Mouse (Mus musculus) left cerebral cortex, adult 9 months (tissue): Measurements from ENCODE around the gene Pcgf2.
"Not testable (repeated sequence)": the region's sequence is repeated elsewhere in the genome, so short reads cannot be mapped to it uniquely, and the experiment has no call there.

Experiments
- DNase-seq, 2 experiments: peaks; one replicate each; pipeline ENCODE4 v3.0.0; 2022; ENCODE audit warnings: low spot score in 2 of 2

Gene Pcgf2

DNA sequence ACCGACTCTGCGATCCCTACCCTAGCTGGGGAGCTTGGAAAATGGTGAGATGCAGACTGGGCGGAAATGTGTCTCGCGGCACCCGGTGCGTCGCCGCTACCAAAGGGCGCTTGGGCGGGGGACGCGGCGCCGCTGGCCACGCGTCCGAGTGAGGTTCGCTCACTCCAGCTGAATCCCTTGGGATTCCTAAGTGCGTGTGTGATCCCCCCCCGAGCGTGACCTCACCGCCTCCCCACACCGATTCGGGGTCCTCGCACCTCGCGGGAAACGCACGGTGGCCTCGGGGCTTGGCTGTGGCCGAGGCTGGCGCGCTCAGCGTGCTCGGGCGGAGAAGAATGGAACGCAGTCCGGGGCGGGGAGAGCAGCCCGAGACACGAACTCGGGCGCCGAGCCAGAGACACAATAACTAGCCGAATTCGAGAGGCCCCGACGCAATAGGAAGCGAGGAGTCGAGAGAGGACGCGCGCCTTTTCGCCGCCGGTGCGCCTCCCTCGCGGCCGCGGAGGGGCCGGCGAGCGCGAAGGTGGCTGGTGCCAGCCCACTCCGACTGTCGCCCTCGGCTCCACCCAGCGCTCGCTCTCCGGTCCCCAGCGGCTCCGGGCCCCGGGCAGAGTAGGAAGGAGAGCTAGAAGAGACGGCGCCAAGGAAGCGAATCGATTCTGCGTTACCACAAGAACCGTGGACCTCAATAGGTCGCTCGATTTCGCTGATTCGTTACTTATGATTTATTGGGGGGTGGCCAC is at the start of gene Pcgf2:
TSS of gene Pcgf2 (minus strand) at position 495 of the 743 bp plus-strand sequence.
- DNase-seq = no peak

DNA sequence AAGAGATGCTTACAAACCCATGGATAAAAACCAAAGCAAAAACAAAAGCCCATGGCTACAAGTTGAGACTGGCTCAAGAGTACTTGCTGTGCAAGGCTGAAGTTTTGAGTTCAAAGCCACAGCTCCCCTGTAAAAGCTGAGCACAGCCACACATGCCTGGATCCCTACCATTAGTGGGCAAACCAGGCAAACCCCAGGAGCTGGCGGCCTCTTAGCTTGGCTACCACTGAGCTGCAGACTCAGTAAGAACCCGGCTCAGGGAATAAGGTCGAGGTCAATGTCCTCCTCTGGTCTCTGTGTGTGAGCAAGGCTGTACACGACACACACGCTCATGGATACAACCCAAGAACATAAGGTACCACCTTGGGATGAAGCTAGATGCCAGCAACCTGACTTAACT is 48.2 kb upstream of the Pcgf2 start:
- DNase-seq = no peak

DNA sequence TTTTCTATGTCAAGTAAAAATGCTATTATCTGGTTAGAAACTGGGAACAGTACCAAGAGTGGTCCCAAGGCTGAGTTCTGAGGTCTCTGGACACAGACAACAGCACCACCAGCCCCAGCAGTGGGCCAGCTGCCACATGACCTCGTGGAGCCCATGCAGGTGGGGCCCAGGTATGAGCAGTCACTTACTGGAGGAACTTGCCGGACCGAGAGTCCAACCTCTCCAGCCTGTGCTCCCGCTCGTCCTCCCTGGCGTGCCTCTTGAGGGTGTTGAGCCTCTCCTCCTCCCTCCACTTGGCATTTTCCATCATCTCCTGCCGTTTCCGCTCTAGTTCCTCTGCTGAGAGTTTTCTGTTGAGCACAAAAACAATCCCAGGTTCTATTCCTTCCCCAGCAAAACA is 47.5 kb upstream of the Pcgf2 start:
- no peak for DNase-seq

DNA sequence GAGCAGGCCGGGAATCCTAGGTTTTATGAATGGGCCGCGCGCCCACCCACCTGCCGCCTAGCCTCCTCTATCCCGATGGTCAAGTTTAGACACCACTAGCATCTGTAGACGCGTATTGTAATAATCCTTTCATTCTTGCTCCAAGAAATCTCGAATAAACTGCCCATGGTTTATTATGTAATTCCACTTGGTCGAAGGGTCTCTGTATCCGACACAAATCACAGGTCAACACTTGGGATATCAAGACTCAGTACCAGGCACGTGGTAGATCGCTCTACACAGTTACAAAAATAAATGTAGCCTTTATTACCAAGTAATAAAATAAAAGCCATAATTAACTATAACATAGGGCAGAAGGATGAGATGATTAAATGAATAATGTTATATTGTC is 45.0 kb upstream of the Pcgf2 start:
- DNase-seq = no peak

DNA sequence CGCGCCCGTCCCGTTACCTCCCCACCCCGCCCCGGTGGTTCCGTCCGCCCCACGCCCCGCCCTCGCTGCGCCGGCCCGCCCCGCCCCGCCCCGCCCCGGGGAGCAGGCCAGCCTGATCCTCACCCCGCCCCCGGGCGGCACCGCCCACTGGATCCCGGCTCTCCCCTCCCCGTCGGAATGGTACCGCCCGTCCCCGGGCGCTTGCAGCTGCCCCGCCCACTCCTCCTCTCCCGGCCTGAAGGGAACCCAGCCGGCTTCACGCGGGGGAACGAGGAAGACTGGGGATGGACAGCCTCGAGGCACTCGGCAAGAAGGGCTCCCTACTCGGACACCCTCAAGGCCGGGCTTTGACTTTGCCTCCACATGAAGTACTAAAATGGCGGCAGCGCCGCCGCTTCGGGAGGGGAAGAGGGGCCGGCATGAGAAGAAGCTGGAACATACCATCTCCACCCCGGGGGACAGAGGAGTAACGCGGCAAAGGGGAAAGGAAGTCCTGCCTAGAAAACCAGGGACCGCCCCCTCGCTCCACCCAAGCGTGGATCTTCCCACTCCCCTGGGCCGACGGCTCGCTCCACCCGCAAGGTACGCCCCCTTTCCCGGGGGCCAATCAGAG is 44.5 kb upstream of the Pcgf2 start:
- DNase-seq = peak; percentile 95 to 99

DNA sequence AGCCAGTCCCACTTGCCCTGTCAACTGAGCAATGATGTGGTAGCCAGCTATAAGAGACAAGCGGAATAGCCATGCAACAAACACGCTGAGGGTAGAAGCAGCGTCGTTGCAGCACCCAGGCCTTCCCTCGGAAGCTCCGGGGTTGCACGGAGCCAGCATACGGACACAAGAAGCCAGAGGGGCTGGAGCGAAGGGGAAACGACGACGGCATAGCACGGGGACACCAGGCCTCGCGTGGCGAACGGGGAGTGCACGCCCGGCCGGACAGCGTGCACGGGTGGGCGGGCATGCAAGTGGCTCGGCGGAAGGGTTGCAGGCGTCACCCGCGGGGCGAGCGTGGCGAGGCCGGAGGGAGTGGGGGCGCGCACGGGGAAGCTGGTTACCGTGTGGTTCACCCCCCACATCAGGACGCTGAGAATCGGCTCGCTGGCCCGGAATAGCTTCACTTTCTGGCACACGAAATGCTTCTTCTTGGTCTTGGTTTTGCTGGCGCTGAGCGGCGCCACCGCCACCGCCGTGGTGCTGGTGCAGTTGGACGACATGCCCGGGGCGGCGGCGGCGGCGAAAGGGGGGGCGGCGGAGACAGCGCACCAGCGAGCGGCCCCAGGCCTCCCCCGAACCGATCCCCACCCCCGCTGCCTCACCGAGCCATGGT is 43.9 kb upstream of the Pcgf2 start, which contains the start of gene Pip4k2b:
TSS of gene Pip4k2b (minus strand) at position 642 of the 655 bp plus-strand sequence.
- peak in 1 of 2 experiments; percentile 52 for DNase-seq

DNA sequence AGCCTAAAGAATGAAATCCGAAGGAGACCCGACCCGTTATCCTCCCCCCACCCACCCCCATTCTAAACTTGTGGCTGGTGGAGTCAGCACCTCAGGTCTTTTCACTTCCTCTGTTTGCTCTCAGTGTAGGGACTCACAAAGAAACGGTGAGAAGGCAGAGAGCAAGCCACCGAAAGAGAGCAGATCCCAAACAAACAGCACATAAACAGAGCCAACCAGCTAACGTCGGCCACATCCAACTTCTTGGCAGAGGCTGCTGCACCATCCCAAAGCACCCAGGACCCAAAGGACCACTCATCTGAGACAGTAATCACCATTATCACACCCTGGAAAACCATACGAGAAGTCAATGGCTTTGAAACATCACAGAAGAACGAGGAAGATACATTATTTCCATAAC is 43.1 kb upstream of the Pcgf2 start:
- no peak for DNase-seq

DNA sequence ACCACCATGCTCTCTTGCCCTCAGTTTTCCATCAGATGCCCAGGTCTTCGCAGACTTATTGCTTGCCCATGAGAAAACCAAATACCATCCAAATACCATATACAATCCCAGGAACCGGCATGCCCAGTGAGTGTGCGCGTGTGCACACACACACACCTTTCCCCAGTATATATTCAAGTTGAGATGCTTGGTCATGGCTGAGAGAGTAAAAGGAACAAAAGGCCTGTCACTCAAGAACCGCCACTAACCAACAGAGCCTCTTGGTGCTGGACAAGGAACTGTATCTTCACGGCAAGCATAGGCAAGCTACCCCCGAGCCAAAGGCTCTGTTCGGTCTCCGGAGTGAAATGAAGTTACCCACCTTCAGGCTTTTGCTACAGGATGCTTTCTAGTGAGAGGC is 42.3 kb upstream of the Pcgf2 start:
- DNase-seq = no peak

DNA sequence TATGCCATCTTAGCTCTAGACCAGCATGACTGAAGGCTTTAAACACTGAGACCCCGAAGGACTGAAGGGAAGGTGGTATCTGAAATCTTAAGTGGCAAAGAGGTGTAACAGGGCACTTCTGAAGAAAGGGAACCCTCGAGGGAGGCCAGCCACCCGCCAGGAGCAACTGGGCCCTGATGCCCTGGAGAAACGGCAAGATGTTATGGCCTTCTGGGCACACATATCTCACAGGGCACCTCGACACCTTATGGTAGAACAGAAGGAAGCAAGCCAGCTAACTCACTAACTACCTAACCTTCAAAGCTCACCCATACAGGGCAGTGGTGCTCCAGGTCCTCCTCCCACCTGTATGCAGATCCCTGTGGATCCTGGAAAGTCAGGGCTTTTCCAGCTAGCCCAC is 41.9 kb upstream of the Pcgf2 start:
- DNase-seq = no peak

DNA sequence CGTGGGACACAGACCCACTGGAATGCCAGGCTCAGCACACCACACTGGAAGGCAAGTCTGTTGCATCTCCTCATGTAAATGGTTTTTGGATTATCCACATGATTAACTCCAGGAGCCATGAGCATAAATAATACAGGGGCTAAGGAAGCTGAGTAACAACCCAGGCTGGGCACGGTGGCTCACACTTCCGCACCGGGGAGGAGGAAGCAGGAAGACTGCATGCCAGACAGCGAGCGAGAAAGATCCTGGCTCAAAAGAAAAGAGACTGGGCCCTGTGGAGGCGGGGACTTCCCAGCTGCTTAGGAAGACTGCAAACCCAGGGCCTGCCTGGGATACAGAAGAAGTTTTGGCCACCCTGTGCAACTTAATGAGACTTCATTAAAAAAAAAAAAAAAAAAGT is 39.9 kb upstream of the Pcgf2 start:
- DNase-seq = peak in 1 of 2 experiments; percentile 38

DNA sequence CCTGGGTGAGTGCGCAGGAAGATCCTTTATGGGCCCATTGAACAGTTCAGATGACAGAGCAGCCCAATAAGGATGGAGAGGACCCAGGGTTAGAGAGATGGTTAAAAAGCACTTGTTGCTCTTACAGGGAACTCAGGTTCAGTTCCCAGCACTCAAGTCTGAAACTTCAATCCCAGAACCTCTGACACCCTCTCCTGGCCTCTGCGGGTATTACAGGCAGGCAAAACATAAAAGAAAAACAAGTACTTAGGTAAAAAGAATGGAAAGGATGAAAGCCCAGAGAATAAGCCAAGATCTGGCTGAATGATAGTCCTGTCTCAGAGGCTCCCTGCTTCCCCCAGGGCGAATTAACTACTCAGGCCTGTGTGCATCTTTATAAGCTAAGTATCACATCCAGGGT is 38.9 kb upstream of the Pcgf2 start:
- DNase-seq = no peak

DNA sequence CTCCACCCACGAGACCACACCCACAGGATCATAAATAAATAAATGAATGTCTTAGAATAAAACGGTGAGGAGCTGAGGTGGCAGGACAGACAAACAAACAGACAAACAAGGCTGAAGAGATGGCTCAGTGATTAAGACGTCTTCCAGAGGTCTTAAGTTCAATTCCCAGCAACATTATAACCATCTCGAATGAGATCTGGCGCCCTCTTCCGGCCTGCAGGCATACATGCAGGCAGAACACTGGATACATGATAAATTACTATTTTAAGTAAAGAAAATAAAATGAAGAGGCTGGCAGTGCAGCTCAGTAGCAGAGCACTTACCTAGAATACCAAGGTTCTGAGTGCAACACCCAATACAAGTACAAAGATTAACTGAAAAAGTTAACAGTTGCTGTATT is 38.4 kb upstream of the Pcgf2 start:
- DNase-seq = no peak

DNA sequence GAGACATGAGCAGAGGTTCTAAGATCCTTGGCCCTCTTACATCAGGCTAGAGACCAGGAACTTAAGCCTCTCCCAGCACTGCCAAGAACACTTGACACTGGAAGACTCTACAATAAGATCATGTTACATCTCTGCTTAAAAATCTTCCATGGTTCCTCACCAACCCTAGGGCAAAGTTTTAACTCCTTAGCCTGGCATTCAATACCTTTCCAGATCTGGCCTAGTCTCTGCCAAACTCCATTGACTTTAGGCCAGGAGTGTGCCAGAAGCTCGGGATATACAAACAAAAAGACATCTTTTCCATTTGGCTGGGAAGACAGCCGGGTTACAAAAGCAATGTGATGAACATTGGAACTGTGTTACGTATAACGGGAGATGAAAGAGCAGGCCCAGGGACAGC is 37.3 kb upstream of the Pcgf2 start:
- no peak for DNase-seq

DNA sequence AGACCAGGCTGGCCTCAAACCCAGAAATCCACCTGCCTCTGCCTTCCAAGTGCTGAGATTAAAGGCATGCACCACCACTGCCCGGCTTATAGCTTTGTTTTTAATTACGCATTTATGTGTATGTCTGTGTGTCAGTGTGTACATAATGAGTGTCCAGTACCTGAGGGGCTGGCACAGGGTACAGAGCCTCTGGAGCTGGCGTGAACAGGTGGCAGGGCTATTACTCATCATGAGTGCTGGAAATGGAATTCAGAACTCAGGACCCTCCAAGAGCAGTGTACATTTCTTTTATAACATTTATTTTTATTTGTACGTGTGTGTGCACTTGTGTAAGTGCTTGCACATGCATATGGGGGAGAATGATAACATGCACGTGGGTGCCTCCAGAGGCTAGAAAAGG is 36.3 kb upstream of the Pcgf2 start:
- no peak for DNase-seq

DNA sequence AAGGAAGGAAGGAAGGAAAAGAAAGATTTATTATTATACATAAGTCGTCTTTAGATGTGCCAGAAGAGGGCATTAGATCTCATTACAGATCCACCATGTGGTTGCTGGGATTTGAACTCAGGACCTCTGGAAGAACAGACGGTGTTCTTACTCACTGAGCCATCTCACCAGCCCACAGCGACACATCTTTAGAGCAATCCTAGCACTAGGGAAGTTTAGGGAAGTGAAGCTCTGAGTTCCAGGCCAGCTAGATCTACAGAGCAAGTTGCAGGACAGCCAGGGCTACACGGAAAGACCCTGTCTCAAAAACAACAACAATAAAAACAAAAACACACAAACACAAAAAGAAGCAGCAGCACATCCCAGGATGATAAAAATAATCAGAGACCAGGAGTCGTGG is 34.5 kb upstream of the Pcgf2 start:
- not testable (repeated sequence) for DNase-seq

DNA sequence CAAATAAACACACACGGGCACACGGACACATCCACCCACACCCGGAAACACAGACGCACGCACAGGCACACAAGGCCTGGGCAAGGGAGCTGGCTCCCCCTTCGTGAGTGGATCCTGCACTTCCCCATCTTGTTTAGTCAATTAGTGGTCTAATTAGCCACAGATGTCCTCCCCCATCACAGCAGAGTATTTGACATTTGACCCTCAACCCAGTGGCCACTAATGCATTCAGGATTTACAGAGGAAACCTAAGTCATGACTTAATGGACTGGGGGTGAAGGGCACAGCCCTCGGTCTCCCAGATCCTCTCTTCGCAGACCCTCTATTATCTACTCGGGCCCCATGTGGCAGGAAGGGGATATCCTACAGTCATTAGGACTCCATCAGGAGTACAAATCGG is 33.4 kb upstream of the Pcgf2 start:
- no peak for DNase-seq

DNA sequence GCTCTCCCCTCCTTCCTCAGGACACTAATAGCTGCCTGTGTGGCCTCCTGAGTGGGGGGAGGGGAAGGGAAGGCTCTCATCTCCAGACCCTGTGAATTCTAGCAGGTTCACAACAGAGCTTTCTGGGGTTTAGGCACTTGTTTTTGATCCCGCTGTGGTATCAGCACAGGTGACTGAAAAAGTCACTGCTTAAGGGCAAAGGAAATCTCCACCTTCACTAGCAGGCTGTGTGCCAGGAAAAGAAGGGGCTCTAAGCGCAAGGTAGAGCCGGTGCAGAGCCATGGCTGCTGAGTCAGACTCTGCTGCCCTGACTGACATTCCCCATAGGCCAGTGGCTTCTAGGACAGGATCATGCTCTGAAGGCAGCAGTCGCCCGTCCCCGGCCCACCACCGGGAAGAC is 28.4 kb upstream of the Pcgf2 start:
- DNase-seq = no peak

DNA sequence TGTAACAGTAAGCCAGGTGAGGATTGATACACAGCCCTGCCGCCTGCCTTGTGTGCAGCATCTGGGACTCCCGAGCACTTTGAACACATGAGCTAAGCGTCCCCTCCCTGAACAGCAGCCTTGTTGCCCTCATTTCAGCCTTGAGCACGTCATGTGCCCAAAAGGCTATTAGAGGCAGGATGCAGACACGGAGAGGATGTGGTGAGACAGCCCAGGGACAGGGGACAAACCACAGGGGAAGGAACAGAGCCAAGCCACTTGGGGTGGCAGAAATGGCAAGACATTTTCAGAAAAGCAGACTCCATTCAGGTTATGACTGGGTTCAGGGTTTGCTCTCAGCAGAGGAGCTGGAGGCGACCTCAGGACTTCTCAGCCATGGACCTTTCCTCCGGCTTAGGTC is 28.0 kb upstream of the Pcgf2 start:
- no peak for DNase-seq

DNA sequence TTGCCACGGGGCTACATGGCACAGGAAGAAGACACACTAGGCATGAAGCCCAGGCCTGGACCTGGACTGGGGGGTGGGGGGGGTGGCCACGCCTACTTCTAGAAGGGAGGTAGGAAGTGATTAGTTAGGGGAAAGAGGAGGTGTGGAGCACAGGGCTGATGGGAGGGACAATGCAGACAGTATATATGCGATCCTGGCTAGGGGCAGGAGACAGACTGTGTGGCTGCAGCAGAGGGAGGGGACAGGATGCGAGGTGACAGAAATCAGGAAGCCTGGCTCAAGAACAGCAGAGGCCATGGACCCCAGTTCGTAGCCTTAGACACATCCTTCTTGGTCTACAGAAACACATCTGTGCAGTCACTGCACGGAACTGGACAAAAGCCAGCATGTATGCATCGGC is 23.4 kb upstream of the Pcgf2 start:
- DNase-seq = no peak

DNA sequence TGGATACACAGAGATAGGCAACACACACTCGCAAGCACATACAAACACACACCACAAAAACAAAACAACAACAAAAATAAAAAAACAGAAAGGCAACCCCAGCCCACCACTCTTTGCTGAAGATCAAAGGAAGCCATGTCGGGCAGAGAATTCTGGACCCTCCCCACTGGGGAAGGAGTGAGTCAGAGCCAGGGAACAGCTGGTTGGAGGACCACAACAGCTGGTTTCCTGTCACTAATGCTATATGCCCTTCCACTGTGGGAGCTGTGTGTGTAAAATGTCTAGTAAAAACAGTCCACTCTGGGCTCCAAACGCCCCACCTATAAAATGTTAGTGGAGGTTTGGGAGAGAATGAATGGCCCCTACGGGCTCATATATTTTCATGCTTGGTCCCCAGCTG is 21.0 kb upstream of the Pcgf2 start:
- no peak for DNase-seq

DNA sequence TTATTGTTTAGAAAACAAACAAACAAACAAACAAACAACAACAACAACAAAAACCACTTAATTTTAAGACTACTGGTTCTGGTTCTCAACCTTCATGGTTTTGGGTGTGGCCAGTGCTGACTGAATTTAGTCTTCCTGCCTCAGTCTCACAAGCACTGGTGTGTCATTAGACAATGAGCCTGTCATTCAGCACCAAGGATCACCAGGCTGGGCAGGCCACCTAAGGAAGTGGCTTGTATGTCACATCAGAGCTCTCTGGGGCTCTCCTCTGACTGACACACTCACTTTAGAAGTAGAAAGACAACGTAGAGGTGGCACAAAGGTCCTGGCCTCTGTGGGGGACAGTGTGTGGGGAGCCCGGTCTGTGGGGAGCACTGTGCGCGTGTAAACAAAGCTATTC is 18.7 kb upstream of the Pcgf2 start:
- no peak for DNase-seq

DNA sequence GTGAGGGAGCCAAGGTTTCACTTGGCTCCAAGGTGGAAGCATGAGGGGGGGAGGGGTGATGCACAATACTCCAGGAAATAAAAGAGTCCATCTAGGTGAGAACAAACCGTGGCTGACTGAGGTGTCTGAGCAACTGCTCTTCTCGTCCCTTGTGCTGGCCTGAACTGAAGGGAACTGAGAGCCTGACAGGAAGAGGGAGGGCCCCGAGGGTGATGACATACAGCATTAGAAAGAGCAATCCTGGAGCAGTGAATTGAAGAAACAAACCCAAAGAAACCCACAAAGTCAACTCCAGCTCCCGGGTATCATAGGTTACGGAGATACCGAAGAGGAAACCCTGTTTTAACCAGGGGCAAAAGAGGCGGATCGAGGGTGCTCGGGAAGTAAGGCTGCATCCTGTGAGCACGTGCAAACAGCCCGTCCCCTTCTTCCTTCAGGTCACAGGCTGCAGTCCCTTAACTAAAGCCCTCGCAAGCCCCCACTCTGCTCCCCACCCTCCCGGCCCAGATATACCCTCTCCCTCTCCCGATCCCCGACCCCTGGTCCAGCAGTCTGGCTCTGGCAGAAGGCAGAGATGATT is 18.1 kb upstream of the Pcgf2 start:
- DNase-seq = no peak
